11 mouse cellular contexts compared by ENCODE assay signal in the genomic region with DNA sequence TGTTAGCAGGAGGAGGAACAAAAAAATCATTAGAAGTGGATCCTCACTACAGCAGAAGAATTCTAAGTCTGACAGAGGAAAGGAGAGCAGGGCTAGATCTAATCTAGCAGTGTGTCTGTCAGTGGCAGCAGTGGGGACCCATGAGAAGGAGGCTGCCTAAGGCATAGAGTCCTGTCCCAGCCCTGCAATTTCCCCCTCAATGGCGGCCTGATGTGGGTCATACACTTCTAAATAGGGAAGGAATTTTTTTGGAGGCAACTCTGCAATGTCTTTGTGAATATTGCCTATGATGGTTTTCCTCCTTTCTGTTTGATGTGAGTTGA.
"Had no signal": no experiment of that assay in that cellular context is flagged by ENCODE, and none has a peak within 500 bp of the region (broad histone marks: within the 10 kb centered on the region; RNA-seq: fewer than 3 reads in every experiment).

No protein-coding gene starts in this region.

- ATAC-seq: intestine, embryonic 16.5 days had no signal

- H3K27me3 ChIP-seq: limb, embryonic 12.5 days; lung, embryonic 15.5 days; neural tube, embryonic 12.5 days had no signal

- H3K27ac ChIP-seq: layer of hippocampus, adult 2 months; limb, embryonic 12.5 days; lung, embryonic 15.5 days; midbrain, embryonic 10.5 days; neural tube, embryonic 12.5 days had no signal

- H3K4me3 ChIP-seq: layer of hippocampus, adult 2 months; limb, embryonic 12.5 days; lung, embryonic 15.5 days; midbrain, embryonic 10.5 days; neural tube, embryonic 12.5 days had no signal

- H3K9ac ChIP-seq: limb, embryonic 12.5 days; lung, embryonic 15.5 days; neural tube, embryonic 12.5 days had no signal

- H3K36me3 ChIP-seq: limb, embryonic 12.5 days; lung, embryonic 15.5 days; midbrain, embryonic 10.5 days; neural tube, embryonic 12.5 days had no signal

- H3K4me1 ChIP-seq: limb, embryonic 12.5 days; neural tube, embryonic 12.5 days had no signal

- H3K9me3 ChIP-seq: limb, embryonic 12.5 days; lung, embryonic 15.5 days; neural tube, embryonic 12.5 days had no signal

- H3K4me2 ChIP-seq: limb, embryonic 12.5 days; lung, embryonic 15.5 days; neural tube, embryonic 12.5 days had no signal

- DNase-seq: kidney, adult 8-10 months; kidney, postnatal 25 days; lung, postnatal 14 days; midbrain, embryonic 14.5 days; thymus, postnatal 36 days had no signal
